Mouse (Mus musculus) heart, adult 2 months (tissue): ENCODE data around the gene Gck. TPM values are rescaled to one million over a fixed set of nuclear protein-coding genes. Genes with fewer than 3 reads are reported as not detected.

ENCODE experiments used
- DNase-seq, 2 experiments: peaks; one replicate each; pipeline ENCODE4 v3.0.0; 2021
- H3K27ac ChIP-seq: fragments of 200-600 bp; 2 replicates; pipeline ENCODE4 v1.8.1; 2022
- H3K27me3 ChIP-seq: fragments of 200-500 bp; 2 replicates; pipeline ENCODE4 v1.6.1; 2012; ENCODE audit warnings: mild to moderate bottlenecking, low read length, inconsistent platforms, mixed read lengths; ENCODE audit not compliant: control insufficient read depth, insufficient read depth
- H3K36me3 ChIP-seq: fragments of 200-500 bp; 2 replicates; pipeline ENCODE4 v1.6.1; 2012; ENCODE audit warnings: low read length, inconsistent platforms; ENCODE audit not compliant: control insufficient read depth, insufficient read depth
- H3K4me1 ChIP-seq: fragments of 200-500 bp; 2 replicates; pipeline ENCODE4 v1.6.1; 2011; ENCODE audit warnings: low read length; ENCODE audit not compliant: control insufficient read depth, insufficient read depth
- H3K4me3 ChIP-seq: fragments of 200-600 bp; 2 replicates; pipeline ENCODE4 v1.8.1; 2022
- H3K79me2 ChIP-seq: fragments of 200-500 bp; replicated peaks from 2 replicates; pipeline ENCODE4 v1.6.1; 2012; ENCODE audit warnings: mild to moderate bottlenecking, inconsistent platforms, low read length, moderate library complexity, mixed read lengths; ENCODE audit not compliant: control insufficient read depth, insufficient read depth
- H3K9ac ChIP-seq: fragments of 200-500 bp; 2 replicates; pipeline ENCODE4 v1.6.1; 2012; ENCODE audit warnings: low read depth, mild to moderate bottlenecking, control low read depth, inconsistent platforms, low read length, mixed read lengths
- CTCF ChIP-seq: fragments of 200-600 bp; IDR thresholded peaks from 2 replicates; pipeline ENCODE4 v1.8.1; 2022; ENCODE audit warnings: antibody characterized with exemption, mild to moderate bottlenecking, moderate library complexity
- EP300 ChIP-seq: fragments of 200-500 bp; IDR thresholded peaks from 2 replicates; pipeline ENCODE4 v1.6.1; 2011; ENCODE audit warnings: low read depth, low read length, control low read depth; ENCODE audit not compliant: insufficient read depth
- POLR2A ChIP-seq: fragments of 200-500 bp; IDR thresholded peaks from 2 replicates; pipeline ENCODE4 v1.6.1; 2011; ENCODE audit warnings: mild to moderate bottlenecking, low read depth, low read length, control low read depth; ENCODE audit not compliant: insufficient read depth
- WGBS: fragments of 180-500 bp; shearing (Covaris S2); methylation state at CpG from one replicate; pipeline ENCODE4 v1.1.7; 2018; 5-methylcytosine and 5-hydroxymethylcytosine counted together
- intact Hi-C: fragments of 180-260 bp; cut with DNase I; formaldehyde crosslinking; loops from one replicate; pipeline ENCODE4 v1.15.1; 2025
- polyA plus RNA-seq: library from polyadenylated mRNA; depleted of rRNA; stranded (reverse); fragments of >200 nt; gene quantifications from 2 replicates; pipeline ENCODE4 v1.2.3, GENCODE M21; 2012
- total RNA-seq, 2 experiments: library from RNA; stranded (reverse); gene quantifications; 2 replicates each; pipeline ENCODE4 v1.2.3; 2021

The Gck gene
- total and polyA plus RNA-seq, 3 experiments, result 10.4 to 13.9 (median 10.5) TPM

DNA sequence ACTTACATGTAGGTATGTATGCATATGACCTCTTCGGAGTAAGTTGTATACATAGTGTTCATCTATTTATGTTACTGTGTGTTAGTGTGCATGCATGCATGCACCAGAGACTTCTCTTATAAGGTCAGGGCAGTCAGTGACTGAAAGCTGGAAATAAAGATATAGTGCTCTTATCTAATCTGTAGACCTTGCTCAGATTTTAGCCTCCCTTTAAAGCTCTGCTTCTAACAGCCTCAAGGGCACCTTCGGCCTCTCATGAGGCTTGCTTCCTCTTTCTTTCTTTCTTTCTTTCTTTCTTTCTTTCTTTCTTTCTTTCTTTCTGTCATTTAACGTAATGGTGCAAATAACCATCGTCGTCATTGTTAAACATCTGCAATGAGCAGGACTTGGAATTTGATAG, 4.6 kb upstream of the Gck start:
- Histone ChIP-seq H3K9ac (no peak overlapping the region), H3K4me1 (peaks cover 10% of the 10 kb centered on the region), H3K27ac (no peak overlapping the region), H3K4me3 (no peak overlapping the region), H3K79me2 (peaks cover 8% of the 10 kb centered on the region), H3K36me3 (peaks cover 3% of the 10 kb centered on the region; the same call in 1 of the 2 replicates), H3K27me3 (no peaks in the 10 kb centered on the region)
- DNase-seq, result no peak
- intact Hi-C loops, result loop anchor here (2.0 kb wide), 1 partner anchor 68 kb away; no protein-coding TSS in a partner anchor
- 67% methylated on average over 5 of the region's 5 CpGs for WGBS
- TF ChIP-seq CTCF, result no peak
- TF ChIP-seq EP300, result no peak
- TF ChIP-seq POLR2A, result no peak

DNA sequence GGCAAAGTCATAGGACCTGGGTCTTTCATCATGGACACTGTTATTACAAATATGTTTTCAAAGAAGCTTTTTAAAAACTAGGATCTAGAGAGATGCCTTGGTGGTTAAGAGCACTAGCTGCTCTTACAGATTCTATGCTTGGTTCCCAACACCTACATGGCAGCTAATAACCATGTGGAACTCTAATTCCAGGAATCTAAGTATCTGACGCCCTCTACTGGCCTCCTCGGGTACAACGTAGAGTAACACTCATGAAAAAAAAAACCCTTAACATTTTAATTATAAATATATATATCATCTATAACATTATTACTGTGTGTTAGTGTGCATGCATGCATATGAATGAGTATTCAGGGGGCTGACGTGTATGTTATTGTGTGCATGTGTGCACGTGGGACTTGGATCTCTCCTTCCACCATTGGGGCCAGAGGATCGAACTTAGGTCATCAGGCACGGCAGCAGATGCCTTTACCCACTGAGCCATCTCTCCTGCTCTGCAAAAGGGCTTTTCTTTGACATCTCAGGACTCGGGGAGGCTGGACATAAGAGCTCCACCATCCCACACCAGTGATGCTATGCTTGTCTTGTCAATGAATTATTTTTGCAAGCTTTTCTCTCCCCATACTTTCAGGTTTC, 3.4 kb upstream of the Gck start:
- Histone ChIP-seq H3K27me3 (no peaks in the 10 kb centered on the region), H3K27ac (peak overlapping the region; percentile 37; the same call in 1 of the 2 replicates), H3K4me3 (no peak overlapping the region), H3K79me2 (peaks cover 6% of the 10 kb centered on the region), H3K9ac (no peak overlapping the region), H3K4me1 (peaks cover 8% of the 10 kb centered on the region), H3K36me3 (peaks cover 3% of the 10 kb centered on the region; the same call in 1 of the 2 replicates)
- DNase-seq, result no peak
- intact Hi-C loops, result no loop called here
- WGBS, result 48% methylated on average over 8 of the region's 8 CpGs
- TF ChIP-seq POLR2A (no peak), CTCF (peak; percentile 65), EP300 (no peak)

DNA sequence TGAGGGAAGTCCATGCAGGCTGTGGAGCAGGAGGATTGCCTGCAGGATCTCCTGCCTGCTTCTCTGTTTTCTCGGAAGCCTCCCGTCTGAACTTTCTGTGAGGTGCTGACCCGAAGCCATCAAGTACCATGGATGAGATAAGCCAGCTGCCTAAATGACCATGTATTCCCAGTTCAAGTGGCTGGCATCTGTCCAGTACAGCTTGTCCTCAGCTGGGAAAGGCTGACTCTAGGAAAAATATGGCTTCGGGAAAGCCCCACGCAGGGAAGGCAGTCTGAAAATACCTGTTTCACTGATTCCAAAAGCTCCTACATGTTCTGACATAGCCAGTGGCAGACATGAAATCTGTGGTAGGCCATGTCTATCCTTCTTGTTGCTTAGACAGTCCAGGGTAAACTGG, 2.6 kb upstream of the Gck start:
- Histone ChIP-seq H3K4me3 (no peak overlapping the region), H3K27me3 (no peaks in the 10 kb centered on the region), H3K9ac (no peak overlapping the region), H3K79me2 (peaks cover 6% of the 10 kb centered on the region), H3K36me3 (peaks cover 3% of the 10 kb centered on the region; the same call in 1 of the 2 replicates), H3K27ac (peak overlapping the region; percentile 37), H3K4me1 (peaks cover 7% of the 10 kb centered on the region)
- TF ChIP-seq EP300 (0 out of 2 replicates have a peak, but pooled peaks have one; percentile 34), POLR2A (no peak)
- peak; percentile 57 to 68 for DNase-seq
- intact Hi-C loops, result no loop called here
- WGBS, result 10% methylated on average over 5 of the region's 5 CpGs

DNA sequence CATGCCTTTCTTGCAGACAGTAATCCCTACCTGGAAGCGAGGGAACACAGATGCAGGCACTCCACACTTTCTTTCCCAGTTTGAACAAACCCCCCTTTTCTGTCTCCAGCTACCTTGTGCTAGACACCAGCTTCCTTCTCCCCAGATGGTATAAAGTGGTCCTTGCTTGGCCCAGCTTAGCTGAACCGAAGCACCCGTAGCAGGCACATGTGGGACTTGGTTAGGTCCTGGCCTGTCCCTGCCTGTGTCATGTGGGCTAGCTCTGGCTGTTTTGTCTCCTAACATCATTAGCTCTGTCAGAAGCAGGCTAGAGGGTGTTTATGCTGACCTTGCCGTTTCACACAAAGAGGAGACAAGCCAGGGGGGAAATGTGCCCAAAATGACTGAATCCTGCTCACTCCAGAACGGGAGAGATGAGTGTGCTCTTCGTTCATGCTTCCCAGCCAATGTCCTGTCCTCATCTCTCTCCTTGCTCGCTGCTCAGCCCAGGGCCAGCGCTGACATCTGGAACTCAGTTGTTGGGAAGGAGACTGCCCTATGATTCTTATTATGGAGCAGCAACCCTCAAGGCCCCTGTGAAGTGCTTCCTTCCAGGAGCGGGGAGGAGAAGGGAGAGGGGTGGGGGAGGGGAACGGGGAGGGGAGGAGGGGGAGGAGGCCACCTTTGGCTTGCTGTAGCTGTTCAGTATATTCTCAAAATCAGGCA, 1.2 kb downstream of the Gck start:
- no peak for TF ChIP-seq POLR2A
- TF ChIP-seq EP300, result no peak
- TF ChIP-seq CTCF, result no peak
- Histone ChIP-seq H3K79me2 (no peaks in the 10 kb centered on the region), H3K27ac (no peak overlapping the region), H3K9ac (no peak overlapping the region), H3K27me3 (no peaks in the 10 kb centered on the region), H3K4me1 (peaks cover 1% of the 10 kb centered on the region), H3K4me3 (no peak overlapping the region), H3K36me3 (no peaks in the 10 kb centered on the region)
- 61% methylated on average over 10 of the region's 10 CpGs for WGBS
- DNase-seq, result no peak
- intact Hi-C loops, result no loop called here

DNA sequence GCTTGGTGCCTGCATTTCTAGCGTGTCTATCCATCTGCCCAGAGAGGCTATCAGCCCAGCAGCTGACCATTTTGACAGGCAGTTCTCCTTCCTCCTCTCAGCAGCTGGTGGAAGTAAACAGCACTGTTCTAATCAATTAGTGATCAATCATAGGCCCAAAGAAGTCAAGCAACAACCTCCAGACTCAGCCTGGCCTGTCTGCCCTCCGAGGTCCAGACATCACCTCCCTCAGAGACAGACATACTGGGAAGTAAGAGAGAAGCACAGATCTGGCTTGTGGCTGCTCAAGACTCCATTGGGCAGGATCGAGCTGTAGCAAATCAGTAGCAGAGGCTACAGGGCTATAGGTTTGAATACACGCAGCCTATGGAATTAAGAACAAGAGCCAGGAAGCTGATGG, 2.1 kb downstream of the Gck start:
- no peaks in the 10 kb centered on the region for H3K27me3 ChIP-seq
- no peak for DNase-seq
- no peak overlapping the region for H3K27ac ChIP-seq
- no peaks in the 10 kb centered on the region for H3K79me2 ChIP-seq
- no peak overlapping the region for H3K9ac ChIP-seq
- peaks cover 1% of the 10 kb centered on the region for H3K4me1 ChIP-seq
- intact Hi-C loops, result no loop called here
- H3K4me3 ChIP-seq, result no peak overlapping the region
- no peaks in the 10 kb centered on the region for H3K36me3 ChIP-seq
- 58% methylated on average over 4 of the region's 4 CpGs for WGBS
- TF ChIP-seq CTCF (no peak), EP300 (no peak), POLR2A (no peak)

DNA sequence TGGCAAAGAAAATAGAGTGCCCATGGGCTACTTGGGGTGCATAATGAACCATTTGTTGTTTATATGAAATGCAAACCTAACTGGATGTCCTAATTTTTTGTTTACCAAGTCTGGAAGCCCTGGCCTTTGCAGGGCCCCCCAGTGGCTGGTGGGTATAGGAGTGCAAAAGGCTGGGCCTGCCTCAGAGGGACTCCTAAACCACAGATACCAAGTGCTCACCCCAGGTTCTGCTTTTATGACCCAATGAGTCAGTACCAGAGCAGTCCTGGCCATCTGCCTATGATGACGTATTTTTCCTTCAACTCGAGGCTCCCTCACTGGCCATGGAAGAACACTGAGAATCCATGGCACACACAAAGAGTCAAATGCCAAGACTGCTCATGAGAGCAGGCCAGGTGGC, 4.8 kb downstream of the Gck start:
- no peak for TF ChIP-seq POLR2A
- no peak for TF ChIP-seq CTCF
- no peak for TF ChIP-seq EP300
- Histone ChIP-seq H3K4me3 (no peak overlapping the region), H3K27ac (no peak overlapping the region), H3K27me3 (no peaks in the 10 kb centered on the region), H3K9ac (no peak overlapping the region), H3K4me1 (no peaks in the 10 kb centered on the region; the same call in 1 of the 2 replicates), H3K79me2 (no peaks in the 10 kb centered on the region), H3K36me3 (no peaks in the 10 kb centered on the region)
- intact Hi-C loops, result no loop called here
- DNase-seq, result no peak
- WGBS, result 38% methylated on average over 2 of the region's 2 CpGs
